Mouse (Mus musculus): Measurements from ENCODE around the gene Ascc1.

GRCm38 (mm10) chr10:60093751-60094150 is 91.1 kb downstream of the Ascc1 start:
- TF ChIP-seq CTCF (IDR thresholded peaks at IDR 0.05; ENCODE audit: control insufficient read depth, insufficient read depth, insufficient replicate concordance, low read depth, low read length), result no peak
- no peak for TF ChIP-seq POLR2A (IDR thresholded peaks at IDR 0.05; ENCODE audit: control insufficient read depth, low read depth, low read length)

Data from testis, adult 2 months (tissue).